Mouse (Mus musculus): Measurements from ENCODE around the gene Thoc3.

DNA sequence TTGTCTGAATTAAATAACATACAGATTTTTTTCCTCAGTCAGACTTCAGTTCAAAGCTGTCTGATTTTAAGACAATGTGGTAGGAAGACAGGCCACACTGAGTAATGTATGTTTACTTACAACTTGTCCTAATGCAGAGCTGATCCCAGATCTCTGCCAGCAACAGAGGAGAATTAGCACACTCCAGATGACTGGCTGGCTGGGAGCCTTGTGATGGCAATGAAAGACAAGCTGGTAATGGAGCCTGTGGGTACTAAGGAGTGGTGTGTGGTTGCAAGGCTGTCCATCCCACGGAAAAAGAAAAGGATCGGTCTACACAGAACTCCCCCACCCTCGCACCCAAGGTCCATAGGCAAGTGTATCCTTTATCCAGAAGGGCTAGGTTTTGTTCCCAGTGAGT, 25.0 kb downstream of the Thoc3 start:
- TF ChIP-seq CTCF (conservative IDR thresholded peaks at IDR 0.05; ENCODE audit: low read length) (no peak), NANOG (IDR thresholded peaks at IDR 0.05; ENCODE audit: borderline replicate concordance, low read length) (no peak)
